Mouse (Mus musculus): ENCODE data around the gene Foxp4.

Foxp4 gene

GRCm38 (mm10) chr17:47924383-47925339, at the start of gene Foxp4:
TSS of gene Foxp4 (minus strand) at chr17:47924645.
- DNase-seq (ENCODE audit: low spot score), result peak; percentile 99

DNA sequence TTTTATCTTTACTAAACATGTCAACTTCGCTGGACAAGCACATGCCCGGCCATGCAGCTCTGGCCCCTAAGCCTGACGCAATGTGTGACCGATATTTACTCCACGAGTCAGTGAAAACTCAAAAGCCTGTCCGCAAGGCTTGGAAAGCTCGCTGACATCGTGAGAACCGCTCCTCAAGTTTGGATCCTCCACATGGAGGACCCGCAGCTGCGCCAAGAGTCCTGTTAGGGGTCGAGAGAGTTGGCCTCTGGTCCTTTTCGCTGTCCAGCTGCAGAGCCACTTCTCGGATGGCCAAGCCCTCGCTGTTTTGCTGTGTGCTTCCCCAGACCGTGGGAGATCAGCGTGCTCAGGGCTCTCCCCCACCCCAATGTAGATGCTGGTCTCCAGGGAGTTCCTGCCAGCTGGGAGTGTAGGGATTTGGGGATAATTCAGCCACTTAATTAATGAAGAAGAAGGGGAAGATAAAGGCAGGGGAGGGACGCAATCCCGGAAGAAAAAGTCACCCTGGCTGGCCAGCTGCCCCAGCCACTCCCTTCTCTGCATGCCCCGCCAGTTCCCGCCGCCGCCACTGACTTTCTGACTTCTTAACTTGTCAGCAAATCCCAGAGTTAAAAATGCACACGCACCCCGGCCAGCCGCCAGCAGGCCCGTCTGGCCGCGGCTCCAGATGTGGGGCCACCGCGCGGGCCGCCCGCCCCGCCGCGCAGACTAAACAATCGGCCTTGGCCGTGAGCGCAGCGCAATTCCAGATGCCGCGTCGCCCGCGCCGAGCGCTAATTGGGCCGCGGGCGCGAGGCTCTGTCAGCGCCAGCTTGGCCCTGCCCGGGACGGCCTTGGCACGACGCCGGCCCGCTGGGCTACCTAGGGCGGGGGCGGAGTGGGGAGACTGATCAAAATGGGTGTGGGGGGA, 49.4 kb upstream of the Foxp4 start:
- peak; percentile 80 for DNase-seq (ENCODE audit: low spot score)

DNA sequence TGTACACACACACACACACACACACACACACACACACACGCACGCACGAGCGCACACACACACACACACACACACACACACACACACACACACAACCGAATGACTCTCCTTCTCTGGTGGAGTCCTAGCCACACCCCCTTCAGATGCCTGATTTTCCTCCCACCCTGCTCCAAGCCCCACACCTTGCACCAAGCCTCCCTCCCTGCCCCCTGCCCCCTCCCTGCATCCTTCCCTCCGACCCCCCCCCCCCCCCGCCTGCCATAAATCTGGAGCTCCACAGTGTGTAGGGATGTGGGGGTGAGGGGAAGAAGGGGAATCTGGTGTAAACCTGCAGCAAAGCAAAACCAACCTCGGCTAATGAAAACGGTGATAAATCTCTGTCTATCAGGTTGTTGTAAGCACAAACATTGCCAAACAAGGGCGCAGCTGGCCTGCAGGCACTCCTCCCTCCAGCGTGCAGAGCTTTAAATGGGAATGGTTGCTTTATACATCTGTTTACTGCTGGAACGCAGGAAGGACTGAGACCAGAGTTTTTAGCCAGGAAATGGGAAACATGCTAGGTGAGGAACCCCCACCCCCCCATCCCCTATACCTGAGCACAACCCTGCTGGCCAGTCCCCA, 41.5 kb upstream of the Foxp4 start:
- peak; percentile 66 for DNase-seq (ENCODE audit: low spot score)

DNA sequence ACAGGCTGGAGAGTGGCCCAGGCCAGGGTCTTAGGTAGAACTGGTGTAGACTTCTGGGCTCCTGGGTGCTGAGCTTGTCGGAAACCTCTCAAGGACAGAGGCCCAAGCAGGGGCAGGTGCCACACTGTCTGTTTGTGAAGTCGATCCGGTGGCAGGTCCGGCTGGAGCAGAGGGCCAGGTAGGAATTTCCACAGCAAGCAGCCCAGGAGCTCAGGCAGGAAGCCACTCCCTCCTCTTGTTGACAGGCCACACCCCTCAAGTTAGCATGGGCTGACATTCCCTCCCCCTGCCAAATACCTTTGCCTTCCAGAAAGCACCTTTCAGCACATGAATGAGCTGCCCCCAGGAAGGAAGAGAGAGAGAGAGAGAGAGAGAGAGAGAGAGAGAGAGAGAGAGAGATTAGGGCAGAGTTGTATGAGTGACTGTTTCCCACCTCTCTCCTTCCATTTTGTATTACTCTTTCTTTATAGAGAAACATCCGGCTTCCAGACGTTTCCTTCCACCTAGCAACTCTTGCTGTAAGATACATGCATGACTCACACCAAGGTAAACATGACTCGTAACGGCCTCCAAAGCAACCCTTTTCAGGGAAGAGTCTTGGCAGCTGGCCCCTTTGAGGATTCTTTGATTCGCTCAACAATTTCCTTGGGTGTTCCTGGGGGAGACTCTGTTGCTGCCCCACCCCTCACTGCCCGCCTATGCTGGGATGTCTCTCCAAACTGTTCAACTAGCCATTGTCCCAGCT, 33.8 kb upstream of the Foxp4 start:
- DNase-seq (ENCODE audit: low spot score), result no peak

DNA sequence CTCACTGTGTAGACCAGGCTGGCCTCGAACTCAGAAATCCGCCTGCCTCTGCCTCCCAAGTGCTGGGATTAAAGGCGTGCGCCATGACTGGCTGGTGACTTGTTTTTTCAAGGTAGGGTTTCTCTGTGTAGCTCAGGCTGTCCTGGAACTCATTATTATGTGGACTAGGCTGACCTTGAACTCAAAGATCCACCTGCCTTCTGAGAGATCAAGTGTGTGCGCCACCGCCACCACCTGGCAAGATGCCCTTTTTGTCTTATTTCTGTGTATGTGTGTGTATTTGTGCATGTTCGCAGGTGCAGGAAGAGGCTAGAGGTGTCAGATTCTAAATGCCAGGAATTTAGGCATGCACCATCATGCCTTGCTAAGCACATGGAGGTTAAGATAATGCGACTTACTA, 32.0 kb upstream of the Foxp4 start:
- no peak for DNase-seq (ENCODE audit: low spot score)

DNA sequence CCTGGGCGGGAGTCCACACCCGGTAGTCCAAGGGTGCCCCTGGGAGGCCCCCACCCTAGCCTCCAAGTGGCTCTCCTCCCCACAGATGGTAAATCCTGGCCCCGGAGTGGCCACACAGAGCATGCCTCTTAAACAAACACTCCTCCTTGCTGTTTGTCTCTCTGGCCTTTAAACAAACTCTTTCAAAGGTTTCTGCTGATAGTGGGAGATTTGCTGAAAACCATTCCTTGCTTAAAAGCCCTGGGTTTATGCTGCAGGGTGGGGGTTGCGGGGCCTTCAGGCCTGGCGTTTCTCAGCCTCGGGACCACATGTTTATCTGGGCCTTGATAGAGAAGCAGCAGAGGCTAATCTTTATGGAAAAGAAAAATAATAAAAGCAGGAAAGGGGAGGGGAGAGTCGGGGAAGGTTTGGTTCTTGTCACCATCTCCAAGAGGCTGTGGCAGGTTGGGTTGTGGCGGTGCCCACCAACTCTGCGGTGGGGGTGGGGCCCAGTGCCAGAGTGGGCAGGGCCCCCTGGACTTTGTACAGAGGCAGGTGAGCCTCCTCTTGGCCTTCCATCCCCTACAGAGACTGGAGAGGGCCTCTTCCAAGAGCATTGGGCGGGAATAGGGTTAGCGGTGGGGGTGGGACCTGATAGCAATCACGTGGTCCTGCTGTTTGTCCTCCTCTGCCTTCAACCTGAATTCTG, 30.8 kb upstream of the Foxp4 start:
- no peak for DNase-seq (ENCODE audit: low spot score)

DNA sequence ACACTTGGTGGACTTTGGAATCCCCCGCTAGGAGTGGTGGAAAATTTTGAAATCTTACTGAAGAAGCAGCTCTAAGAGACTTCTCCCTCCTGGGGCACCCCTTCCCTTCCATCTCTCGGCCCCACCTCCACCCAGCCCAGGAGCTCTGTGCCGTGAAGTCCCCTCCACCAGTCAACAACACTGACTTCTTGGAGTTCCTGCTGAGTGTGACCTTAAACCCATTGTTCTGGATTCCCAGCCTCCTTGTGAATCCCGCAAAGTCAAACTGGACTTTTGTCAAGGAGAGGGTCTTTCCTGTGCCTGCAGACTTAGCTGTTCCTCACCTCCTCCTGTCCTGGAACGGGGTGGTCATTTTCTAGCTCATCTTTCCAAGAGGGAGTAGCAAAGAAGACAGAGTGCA, 28.8 kb upstream of the Foxp4 start:
- DNase-seq (ENCODE audit: low spot score), result no peak

- DNase-seq (ENCODE audit: low spot score), result no peak
Measured at GRCm38 (mm10) chr17:47952368-47953081, 28.1 kb upstream of the Foxp4 start.

GRCm38 (mm10) chr17:47951452-47951851, 27.0 kb upstream of the Foxp4 start:
- peak; percentile 58 for DNase-seq (ENCODE audit: low spot score)

- DNase-seq (ENCODE audit: low spot score), result no peak
Measured at GRCm38 (mm10) chr17:47950831-47951230, 26.4 kb upstream of the Foxp4 start.

DNA sequence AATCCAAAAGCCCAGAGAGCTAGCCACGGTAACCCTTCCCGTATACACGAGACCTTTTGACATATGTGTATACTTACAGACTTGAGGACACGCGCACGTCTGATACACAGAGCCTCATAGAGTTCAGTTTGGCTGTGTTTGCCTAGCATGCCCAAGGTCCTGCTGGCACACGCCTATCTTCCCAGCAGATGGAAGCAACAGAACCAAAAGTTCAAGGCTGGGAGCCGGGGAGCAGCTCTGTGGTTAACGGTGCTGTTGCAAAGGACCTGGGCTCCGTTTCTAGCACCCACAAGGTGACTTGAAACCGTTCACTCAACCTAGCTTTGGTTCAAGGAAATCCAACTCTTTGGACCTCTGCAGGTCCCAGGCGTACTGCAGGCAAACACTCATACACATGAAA, 25.0 kb upstream of the Foxp4 start:
- no peak for DNase-seq (ENCODE audit: low spot score)

- no peak for DNase-seq (ENCODE audit: low spot score)
Measured at GRCm38 (mm10) chr17:47948753-47949152, 24.3 kb upstream of the Foxp4 start.

DNA sequence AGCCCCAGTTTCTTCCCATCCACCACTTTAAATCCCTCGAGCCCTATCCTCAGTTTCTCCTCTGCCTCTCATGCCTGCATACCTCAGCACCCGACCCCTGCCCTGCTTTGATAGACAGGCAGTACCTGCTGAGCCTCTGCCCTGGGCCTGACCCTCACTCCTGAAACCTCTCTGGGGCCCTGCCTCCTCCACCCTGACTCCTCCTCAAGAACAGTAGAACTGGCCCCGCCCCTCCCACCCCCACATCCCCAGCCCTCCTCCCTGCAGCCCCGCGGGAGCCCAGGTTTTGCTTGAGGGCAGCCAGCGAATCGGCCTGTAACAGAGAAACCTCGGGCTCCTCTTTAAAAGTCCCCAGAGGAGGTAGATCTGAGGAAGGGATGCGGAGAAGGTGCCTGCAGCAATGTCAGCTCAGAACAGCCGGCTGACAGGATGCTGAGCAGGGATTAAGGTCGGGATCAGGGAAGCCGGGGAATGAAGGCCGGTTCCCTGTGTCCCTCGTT, 22.5 kb upstream of the Foxp4 start:
- DNase-seq (ENCODE audit: low spot score), result peak; percentile 65

DNA sequence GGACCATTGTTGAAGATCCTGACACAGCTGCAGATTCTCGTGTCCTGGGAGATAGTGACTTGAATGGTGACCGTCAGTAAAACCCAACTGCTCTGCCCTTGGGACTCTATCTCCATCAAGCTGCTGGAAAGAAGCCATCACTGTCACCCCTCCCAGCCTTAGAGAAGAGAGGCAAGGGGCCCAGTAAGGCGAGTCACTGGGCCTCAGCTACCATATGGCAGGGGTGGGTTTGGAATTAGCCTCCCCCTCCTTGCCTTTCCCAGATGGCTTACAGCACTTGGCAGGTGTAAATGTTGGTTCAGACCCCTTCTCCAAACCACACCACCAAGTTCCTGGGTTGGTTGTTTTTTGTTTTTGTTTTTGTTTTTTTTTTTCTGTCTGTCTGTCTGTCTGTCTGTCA, 21.7 kb upstream of the Foxp4 start:
- no peak for DNase-seq (ENCODE audit: low spot score)

DNA sequence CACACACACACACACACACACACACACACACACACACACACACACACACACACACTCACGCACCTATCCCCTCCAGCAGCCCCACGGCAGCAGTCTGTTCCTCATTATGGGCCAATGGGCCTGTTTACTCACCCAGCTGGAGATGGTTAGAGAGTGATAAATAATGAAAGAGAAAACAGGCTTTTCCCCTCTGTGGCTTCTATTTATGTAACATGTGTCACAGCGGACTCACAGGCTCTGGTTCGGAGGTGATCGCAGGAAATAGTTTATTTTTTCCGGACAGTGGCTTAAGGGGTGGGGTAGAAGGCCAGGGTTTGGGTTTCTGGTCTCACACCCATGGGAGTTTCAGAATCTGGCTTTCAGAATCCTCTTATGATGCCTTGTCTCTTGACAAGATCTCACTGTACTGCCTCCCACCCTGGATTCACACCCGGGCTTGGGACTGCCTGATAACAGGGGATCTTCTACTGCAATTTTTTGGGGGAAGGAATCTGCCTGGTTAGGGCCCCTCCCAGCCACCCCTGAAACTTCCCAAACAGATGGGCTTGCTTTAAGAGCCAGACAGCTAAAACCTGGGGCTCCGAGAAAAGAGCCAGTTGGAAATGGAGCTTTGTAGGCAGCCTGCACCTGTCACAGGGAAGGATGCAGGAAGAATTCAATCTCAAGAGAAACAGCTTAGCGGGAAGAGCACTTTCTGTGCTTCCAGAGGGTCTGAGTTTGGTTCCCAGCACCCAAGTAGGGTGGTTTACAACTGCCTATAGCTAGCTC, 18.8 kb upstream of the Foxp4 start:
- DNase-seq (ENCODE audit: low spot score), result peak; percentile 63

- no peak for DNase-seq (ENCODE audit: low spot score)
Measured at GRCm38 (mm10) chr17:47942008-47942407, 17.6 kb upstream of the Foxp4 start.

GRCm38 (mm10) chr17:47938839-47939238, 14.4 kb upstream of the Foxp4 start:
- DNase-seq (ENCODE audit: low spot score), result no peak

- no peak for DNase-seq (ENCODE audit: low spot score)
Measured at GRCm38 (mm10) chr17:47937926-47938600, 13.6 kb upstream of the Foxp4 start.

DNA sequence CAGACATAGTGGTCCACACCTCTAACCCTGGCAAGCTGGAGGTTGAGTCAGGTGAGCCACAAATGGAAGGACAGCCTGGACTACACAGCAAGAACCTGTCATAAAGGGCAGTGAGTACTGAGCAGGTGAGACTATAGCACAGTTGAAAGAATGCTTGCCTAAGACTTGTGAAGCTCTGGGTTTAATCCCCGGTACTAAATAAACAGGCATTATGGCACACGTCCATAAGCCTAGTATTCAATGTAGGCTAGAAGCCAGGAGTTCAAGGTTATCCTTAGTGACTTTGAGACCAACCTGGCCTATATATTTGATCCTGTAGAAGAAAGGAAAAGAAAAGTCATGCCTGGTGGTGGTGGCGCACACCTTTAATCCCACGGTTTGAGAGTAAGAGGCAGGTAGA, 12.1 kb upstream of the Foxp4 start:
- DNase-seq (ENCODE audit: low spot score), result no peak

All from embryo, embryonic 10 days (tissue).